Comparison of ENCODE assay signal across 9 mouse cellular contexts in genomic region chr7:73375257-73376100, GRCm38 (mm10). TPM values are rescaled to one million over a fixed set of nuclear protein-coding genes. Genes with fewer than 3 reads are reported as not detected.
A peak's percentile ranks its signal among the peaks of the same experiment; 100 is the strongest.
DNase-seq lines count a peak whose midpoint lies in the region; ATAC-seq and TF ChIP-seq lines count a peak whose summit lies in the region.
"Had no signal": no experiment of that assay in that cellular context is flagged by ENCODE, and none has a peak within 500 bp of the region (broad histone marks: within the 10 kb centered on the region; RNA-seq: fewer than 3 reads in every experiment).

Rgma (plus strand) TSS chr7:73375509.

- intact Hi-C loops in heart, postnatal 14 days (cut with DNase I), result loop anchor here (2.0 to 5.0 kb wide), 5 partner anchors 45 to 975 kb away; no protein-coding TSS in a partner anchor

- in situ Hi-C loops in ES-E14 (cut with MboI; ENCODE audit: low sequenced_read_pairs in 2 of 2, unreplicated experiment in 2 of 2), result loop anchor here in 1 of 2 experiments (25.0 kb wide), 1 partner anchor 637 kb away; the partner anchor contains the start of gene St8sia2

- H3K4me1 ChIP-seq in ES-E14 (ENCODE audit: control insufficient read depth in 2 of 2, insufficient read depth in 2 of 2, low read length in 2 of 2, poor library complexity in 1 of 2), result peaks cover 3 to 10% of the 10 kb centered on the region in 2 experiments; a peak in 2 of 4 replicates
- peaks cover 62% of the 10 kb centered on the region for H3K4me1 ChIP-seq in forebrain, embryonic 15.5 days
- peaks cover 19% of the 10 kb centered on the region for H3K4me1 ChIP-seq in lung, embryonic 16.5 days (replicated peaks; ENCODE audit: control insufficient read depth, insufficient read depth, low read length)

- peak; percentile 86 for ATAC-seq in forebrain, embryonic 15.5 days (replicated peaks)
- peak; percentile 81 for ATAC-seq in lung, embryonic 16.5 days (ENCODE audit: low read depth)

- H3K4me2 ChIP-seq in forebrain, embryonic 15.5 days (replicated peaks), result peak within 1 kb of the TSS; percentile 92
- H3K4me2 ChIP-seq in lung, embryonic 16.5 days (ENCODE audit: low read depth, low read length), result peak within 1 kb of the TSS; percentile 100

- under 1% methylated on average over 73 of the region's 85 CpGs for WGBS in forebrain, embryonic 15.5 days
- WGBS in lung, embryonic 16.5 days, result under 1% methylated on average over 67 of the region's 85 CpGs

- H3K27me3 ChIP-seq in forebrain, embryonic 15.5 days, result no peaks in the 10 kb centered on the region
- peaks cover 22% of the 10 kb centered on the region for H3K27me3 ChIP-seq in lung, embryonic 16.5 days (ENCODE audit: control insufficient read depth, insufficient read depth, low read depth, low read length)

- no peak within 1 kb of the TSS for H3K27ac ChIP-seq in ES-E14 (ENCODE audit: insufficient read depth, low read depth, low read length, poor library complexity, severe bottlenecking)
- H3K27ac ChIP-seq in forebrain, embryonic 15.5 days (replicated peaks), result peak within 1 kb of the TSS; percentile 92
- 0 out of 2 replicates have a peak within 1 kb of the TSS, but pooled peaks have one; percentile 27 for H3K27ac ChIP-seq in lung, embryonic 16.5 days (ENCODE audit: low read length)

- H3K4me3 ChIP-seq in ES-E14 (ENCODE audit: insufficient read depth in 1 of 2, low read depth in 1 of 2, low read length in 2 of 2, poor library complexity in 1 of 2, severe bottlenecking in 1 of 2), result peak within 1 kb of the TSS; percentile 77 to 80
- peak within 1 kb of the TSS; percentile 72 for H3K4me3 ChIP-seq in forebrain, embryonic 15.5 days
- peak within 1 kb of the TSS; percentile 64 for H3K4me3 ChIP-seq in lung, embryonic 16.5 days (ENCODE audit: low read length)

- peak within 1 kb of the TSS; percentile 58 for H3K9ac ChIP-seq in ES-E14 (ENCODE audit: insufficient read depth, low read depth, low read length, poor library complexity, severe bottlenecking)
- H3K9ac ChIP-seq in forebrain, embryonic 15.5 days (replicated peaks), result peak within 1 kb of the TSS; percentile 86
- peak within 1 kb of the TSS; percentile 71 for H3K9ac ChIP-seq in lung, embryonic 16.5 days (ENCODE audit: low read length)

- no peaks in the 10 kb centered on the region for H3K9me3 ChIP-seq in ES-E14 (ENCODE audit: control insufficient read depth, insufficient read depth, low read depth, low read length)
- no peaks in the 10 kb centered on the region for H3K9me3 ChIP-seq in forebrain, embryonic 15.5 days
- no peaks in the 10 kb centered on the region for H3K9me3 ChIP-seq in lung, embryonic 16.5 days (ENCODE audit: control insufficient read depth, low read length)

- no peaks in the 10 kb centered on the region for H3K36me3 ChIP-seq in ES-E14 (ENCODE audit: control insufficient read depth, insufficient read depth, low read length, poor library complexity, severe bottlenecking)
- no peaks in the 10 kb centered on the region for H3K36me3 ChIP-seq in forebrain, embryonic 15.5 days
- no peaks in the 10 kb centered on the region for H3K36me3 ChIP-seq in lung, embryonic 16.5 days (ENCODE audit: control insufficient read depth, insufficient read depth, low read length)

- peak; percentile 35 for DNase-seq in ES-E14 (ENCODE audit: low read depth, low spot score)
- DNase-seq in adrenal gland, postnatal 36 days, result peak; percentile 48 to 67
- DNase-seq in heart, postnatal 14 days, result peak; percentile 77 to 79
- peak; percentile 24 to 25 for DNase-seq in layer of hippocampus, adult 8-10 months (ENCODE audit: low spot score in 2 of 2)
- DNase-seq in right cerebral cortex, postnatal 4 days, result peak; percentile 76
- no peak for DNase-seq in ovary, adult 18-20 months (ENCODE audit: low spot score)

TF ChIP-seq in ES-E14, 5 proteins besides CTCF, POLR2A, EP300 and RAD21:
- TF ChIP-seq ZNF384 (IDR thresholded peaks at IDR 0.05; ENCODE audit: low read depth, low read length) (no peak), HCFC1 (IDR thresholded peaks at IDR 0.05; ENCODE audit: borderline replicate concordance, insufficient read depth, low read length) (no peak), MAFK (IDR thresholded peaks at IDR 0.05; ENCODE audit: insufficient read depth, low read depth, low read length) (no peak), ZC3H11A (IDR thresholded peaks at IDR 0.05; ENCODE audit: borderline replicate concordance, low read depth, low read length) (no peak), CHD2 (IDR thresholded peaks at IDR 0.05; ENCODE audit: low read depth, low read length) (no peak)

RNA-seq across cellular contexts. Expression of gene Rgma, which starts in this region (rescaled TPM):
- total RNA-seq in ES-E14 (2012; rRNA removed), result 2.4 and 3.7 TPM in 2 replicates
- 10 to 100 TPM; 10.9 to 13.7 TPM for total RNA-seq in adrenal gland, postnatal 36 days (2021)
- polyA plus RNA-seq in forebrain, embryonic 15.5 days (2015; fragmentation: Nextera tagmentation; extraction: Ambion mirVana), result 20.3 and 25.2 TPM in 2 replicates
- total RNA-seq in heart, postnatal 14 days (2021), result 10 to 100 TPM; 63.3 to 76.9 TPM
- total RNA-seq in layer of hippocampus, adult 8-10 months (2022), result 10 to 100 TPM; 49.5 to 64.5 (median 55.7) TPM
- 10.1 and 10.5 TPM in 2 replicates for polyA plus RNA-seq in lung, embryonic 16.5 days (2015; fragmentation: Nextera tagmentation; extraction: Ambion mirVana)
- total RNA-seq: common myeloid progenitor, adult 5-6 weeks had no signal
